In genomic region chr19:46339287-46339971, GRCm38 (mm10) we compare ENCODE assay signal across 8 mouse cellular contexts. TPM values are rescaled to one million over a fixed set of nuclear protein-coding genes. Genes with fewer than 3 reads are reported as not detected.
DNase-seq lines count a peak whose midpoint lies in the region; ATAC-seq and TF ChIP-seq lines count a peak whose summit lies in the region.

No protein-coding gene starts in this region.

- 58% methylated on average over 7 of the region's 7 CpGs for WGBS in heart, embryonic 15.5 days
- WGBS in limb, embryonic 12.5 days: 72% methylated on average over 7 of the region's 7 CpGs
- WGBS in midbrain, embryonic 10.5 days: 79% methylated on average over 7 of the region's 7 CpGs

- peaks cover 24% of the 10 kb centered on the region for H3K4me1 ChIP-seq in heart, embryonic 15.5 days (replicated peaks)
- H3K4me1 ChIP-seq in limb, embryonic 12.5 days (replicated peaks): peaks cover 7% of the 10 kb centered on the region
- peaks cover 33% of the 10 kb centered on the region for H3K4me1 ChIP-seq in midbrain, embryonic 10.5 days
- peaks cover 16% of the 10 kb centered on the region for H3K4me1 ChIP-seq in testis, adult 2 months (ENCODE audit: control insufficient read depth, insufficient read depth, low read length)

- no peak overlapping the region for H3K9ac ChIP-seq in heart, embryonic 15.5 days
- no peak overlapping the region for H3K9ac ChIP-seq in limb, embryonic 12.5 days (replicated peaks)

- DNase-seq in layer of hippocampus, adult 11-12 months (ENCODE audit: low spot score): peak; percentile 63
- no peak for DNase-seq in layer of hippocampus, adult 9-10 months (ENCODE audit: low spot score)
- peak; percentile 29 to 40 for DNase-seq in cerebellum, adult 18-20 months
- DNase-seq in midbrain, embryonic 10.5 days (ENCODE audit: low spot score): no peak

- H3K27ac ChIP-seq in heart, embryonic 15.5 days: peak overlapping the region; percentile 50
- H3K27ac ChIP-seq in limb, embryonic 12.5 days: no peak overlapping the region
- H3K27ac ChIP-seq in midbrain, embryonic 10.5 days (replicated peaks): peak overlapping the region; percentile 95; the same call in 1 of the 2 replicates
- peak overlapping the region; percentile 16; the same call in 1 of the 2 replicates for H3K27ac ChIP-seq in testis, adult 2 months (ENCODE audit: control insufficient read depth, insufficient read depth, low read depth, low read length)

- no peaks in the 10 kb centered on the region for H3K36me3 ChIP-seq in heart, embryonic 15.5 days
- no peaks in the 10 kb centered on the region for H3K36me3 ChIP-seq in limb, embryonic 12.5 days
- peaks cover 11% of the 10 kb centered on the region for H3K36me3 ChIP-seq in midbrain, embryonic 10.5 days
- H3K36me3 ChIP-seq in testis, adult 2 months (ENCODE audit: control insufficient read depth, insufficient read depth, low read length): no peaks in the 10 kb centered on the region

- no peak for ATAC-seq in heart, embryonic 15.5 days (replicated peaks; ENCODE audit: insufficient number of reproducible peaks, insufficient read depth, low FRiP score, low read depth)
- no peak for ATAC-seq in limb, embryonic 12.5 days (ENCODE audit: insufficient number of reproducible peaks, insufficient read depth, low FRiP score, low TSS enrichment, low read depth)
- no peak for ATAC-seq in erythroid progenitor cell, adult 5-6 weeks (replicated peaks; ENCODE audit: low FRiP score, poor library complexity, severe bottlenecking)

- peaks cover 11% of the 10 kb centered on the region for H3K27me3 ChIP-seq in heart, embryonic 15.5 days
- H3K27me3 ChIP-seq in limb, embryonic 12.5 days: peaks cover 16% of the 10 kb centered on the region; the same call in 1 of the 2 replicates
- H3K27me3 ChIP-seq in midbrain, embryonic 10.5 days (ENCODE audit: low read depth, poor library complexity, severe bottlenecking): peaks cover 24% of the 10 kb centered on the region
- H3K27me3 ChIP-seq in testis, adult 2 months (ENCODE audit: control insufficient read depth, insufficient read depth, low read length): no peaks in the 10 kb centered on the region

- no peak for TF ChIP-seq CTCF in testis, adult 2 months (IDR thresholded peaks at IDR 0.05; ENCODE audit: control insufficient read depth, insufficient read depth, insufficient replicate concordance, low read depth, low read length)

- no peak for TF ChIP-seq POLR2A in testis, adult 2 months (IDR thresholded peaks at IDR 0.05; ENCODE audit: control insufficient read depth, low read depth, low read length)

- peak overlapping the region; percentile 54 for H3K4me2 ChIP-seq in heart, embryonic 15.5 days
- peak overlapping the region; percentile 39; the same call in 1 of the 2 replicates for H3K4me2 ChIP-seq in limb, embryonic 12.5 days

- H3K9me3 ChIP-seq in heart, embryonic 15.5 days (replicated peaks): no peaks in the 10 kb centered on the region
- no peaks in the 10 kb centered on the region for H3K9me3 ChIP-seq in limb, embryonic 12.5 days
- H3K9me3 ChIP-seq in midbrain, embryonic 10.5 days (replicated peaks): no peaks in the 10 kb centered on the region

- H3K4me3 ChIP-seq in heart, embryonic 15.5 days: 0 out of 2 replicates have a peak overlapping the region, but pooled peaks have one; percentile 91
- H3K4me3 ChIP-seq in limb, embryonic 12.5 days (replicated peaks): no peak overlapping the region
- peak overlapping the region; percentile 82; the same call in 1 of the 2 replicates for H3K4me3 ChIP-seq in midbrain, embryonic 10.5 days
- H3K4me3 ChIP-seq in testis, adult 2 months (ENCODE audit: control insufficient read depth, low read depth, low read length): peak overlapping the region; percentile 87

RNA-seq across cellular contexts. Expression of gene Cuedc2, which starts 0.9 kb away (rescaled TPM):
- polyA plus RNA-seq in heart, embryonic 15.5 days (2015; fragmentation: Nextera tagmentation; extraction: Ambion mirVana): 118 and 139 TPM in 2 replicates
- polyA plus RNA-seq in limb, embryonic 12.5 days (2016; fragmentation: Nextera tagmentation; extraction: Ambion mirVana): 165 and 176 TPM in 2 replicates
- polyA plus RNA-seq in midbrain, embryonic 10.5 days (2016; fragmentation: Nextera tagmentation; extraction: Ambion mirVana): 239 and 249 TPM in 2 replicates
- 24.5 and 28.4 TPM in 2 replicates for polyA plus RNA-seq in testis, adult 2 months (2012; rRNA removed)
- total RNA-seq in erythroid progenitor cell, adult 5-6 weeks (2015; ENCODE audit: low replicate concordance): 8.4 and 16.2 TPM in 2 replicates
- 42.4 and 50.7 TPM in 2 replicates for total RNA-seq in erythroid progenitor cell, adult 5-6 weeks (2017; ENCODE audit: low replicate concordance)

RNA-seq across cellular contexts. Expression of gene Mfsd13a, which starts 1.5 kb away (rescaled TPM):
- 4.1 and 7.5 TPM in 2 replicates for polyA plus RNA-seq in heart, embryonic 15.5 days (2015; fragmentation: Nextera tagmentation; extraction: Ambion mirVana)
- polyA plus RNA-seq in limb, embryonic 12.5 days (2016; fragmentation: Nextera tagmentation; extraction: Ambion mirVana): 3.8 and 4.4 TPM in 2 replicates
- polyA plus RNA-seq in midbrain, embryonic 10.5 days (2016; fragmentation: Nextera tagmentation; extraction: Ambion mirVana): 9.1 and 10.1 TPM in 2 replicates
- 20.0 and 24.3 TPM in 2 replicates for polyA plus RNA-seq in testis, adult 2 months (2012; rRNA removed)
- 4.6 and 6.1 TPM in 2 replicates for total RNA-seq in erythroid progenitor cell, adult 5-6 weeks (2015; ENCODE audit: low replicate concordance)
- 1.4 and 6.2 TPM in 2 replicates for total RNA-seq in erythroid progenitor cell, adult 5-6 weeks (2017; ENCODE audit: low replicate concordance)

RNA-seq across cellular contexts. Expression of gene 2310034G01Rik, which starts 10.7 kb away (rescaled TPM):
- polyA plus RNA-seq in heart, embryonic 15.5 days (2015; fragmentation: Nextera tagmentation; extraction: Ambion mirVana): 0.67 and 1.1 TPM in 2 replicates
- polyA plus RNA-seq in limb, embryonic 12.5 days (2016; fragmentation: Nextera tagmentation; extraction: Ambion mirVana): 2.3 TPM in 2 replicates
- 0.96 and 1.4 TPM in 2 replicates for polyA plus RNA-seq in midbrain, embryonic 10.5 days (2016; fragmentation: Nextera tagmentation; extraction: Ambion mirVana)
- 0.49 and 0.88 TPM in 2 replicates for polyA plus RNA-seq in testis, adult 2 months (2012; rRNA removed)
- not detected in 2 replicates for total RNA-seq in erythroid progenitor cell, adult 5-6 weeks (2015; ENCODE audit: low replicate concordance)
- not detected in 2 replicates for total RNA-seq in erythroid progenitor cell, adult 5-6 weeks (2017; ENCODE audit: low replicate concordance)

RNA-seq across cellular contexts. Expression of gene Fbxl15, which starts 11.4 kb away (rescaled TPM):
- 10.5 and 11.4 TPM in 2 replicates for polyA plus RNA-seq in heart, embryonic 15.5 days (2015; fragmentation: Nextera tagmentation; extraction: Ambion mirVana)
- polyA plus RNA-seq in limb, embryonic 12.5 days (2016; fragmentation: Nextera tagmentation; extraction: Ambion mirVana): 14.3 and 14.4 TPM in 2 replicates
- 24.6 and 25.0 TPM in 2 replicates for polyA plus RNA-seq in midbrain, embryonic 10.5 days (2016; fragmentation: Nextera tagmentation; extraction: Ambion mirVana)
- polyA plus RNA-seq in testis, adult 2 months (2012; rRNA removed): 21.5 and 23.5 TPM in 2 replicates
- not detected in 2 replicates for total RNA-seq in erythroid progenitor cell, adult 5-6 weeks (2015; ENCODE audit: low replicate concordance)
- 2.2 TPM in 1 of 2 replicates, not detected in the other for total RNA-seq in erythroid progenitor cell, adult 5-6 weeks (2017; ENCODE audit: low replicate concordance)

RNA-seq across cellular contexts. Expression of gene Psd, which starts 12.5 kb away (rescaled TPM):
- polyA plus RNA-seq in heart, embryonic 15.5 days (2015; fragmentation: Nextera tagmentation; extraction: Ambion mirVana): 4.5 and 6.8 TPM in 2 replicates
- polyA plus RNA-seq in limb, embryonic 12.5 days (2016; fragmentation: Nextera tagmentation; extraction: Ambion mirVana): 2.8 and 3.0 TPM in 2 replicates
- 4.7 and 8.9 TPM in 2 replicates for polyA plus RNA-seq in midbrain, embryonic 10.5 days (2016; fragmentation: Nextera tagmentation; extraction: Ambion mirVana)
- 53.7 and 65.2 TPM in 2 replicates for polyA plus RNA-seq in testis, adult 2 months (2012; rRNA removed)
- not detected in 2 replicates for total RNA-seq in erythroid progenitor cell, adult 5-6 weeks (2015; ENCODE audit: low replicate concordance)
- total RNA-seq in erythroid progenitor cell, adult 5-6 weeks (2017; ENCODE audit: low replicate concordance): 2.8 TPM in 1 of 2 replicates, not detected in the other

Comparison
In these comparisons a context has a peak if more than half of its experiments do, and no peak if none do; other contexts are left out.
1. DNase-seq: peak in layer of hippocampus, adult 11-12 months (single experiment) and cerebellum, adult 18-20 months (2 of 2); none in layer of hippocampus, adult 9-10 months (single experiment) and midbrain, embryonic 10.5 days (single experiment).